Mouse (Mus musculus) embryonic facial prominence, embryonic 10.5 days (tissue): ENCODE data around the gene 1110012L19Rik. TPM values are rescaled to one million over a fixed set of nuclear protein-coding genes. Genes with fewer than 3 reads are reported as not detected.

Source experiments
- polyA plus RNA-seq: library from polyadenylated mRNA; unstranded; fragments of >200 nt; fragmentation: Nextera tagmentation; extraction: Ambion mirVana; gene quantifications from 2 replicates; pipeline ENCODE4 v1.2.1, GENCODE M21; 2016

1110012L19Rik gene
- polyA plus RNA-seq, 1 experiment from 2014 or later = 28.4 TPM

Other genes with a start within 250 kb of the 1110012L19Rik start
- gene Ids, start 20.8 kb upstream of the 1110012L19Rik start, polyA plus RNA-seq = 1.5 and 1.6 TPM in 2 replicates
- 35.6 and 37.5 TPM in 2 replicates for gene Tmem185a, start 91.3 kb downstream of the 1110012L19Rik start, polyA plus RNA-seq